Mouse (Mus musculus) lung, adult 2 months (tissue): ENCODE measurements around the gene Smarca1. TPM values are rescaled to one million over a fixed set of nuclear protein-coding genes. Genes with fewer than 3 reads are reported as not detected.

Experiments used
- DNase-seq: peaks from one replicate; pipeline ENCODE4 v3.0.0; 2022
- H3K4me1 ChIP-seq: fragments of 200-500 bp; 2 replicates; pipeline ENCODE4 v1.6.1; 2011; ENCODE audit warnings: low read length; ENCODE audit not compliant: control insufficient read depth, insufficient read depth
- H3K4me3 ChIP-seq: fragments of 200-500 bp; replicated peaks from 2 replicates; pipeline ENCODE3; 2011; ENCODE audit warnings: low read depth, mild to moderate bottlenecking, control low read depth, low read length; ENCODE audit errors: extremely low read depth
- CTCF ChIP-seq: fragments of 200-500 bp; IDR thresholded peaks from 2 replicates; pipeline ENCODE4 v1.5.1; 2011; ENCODE audit warnings: mild to moderate bottlenecking, low read length, control low read depth; ENCODE audit not compliant: insufficient read depth
- POLR2A ChIP-seq: fragments of 200-500 bp; IDR thresholded peaks from 2 replicates; pipeline ENCODE4 v1.6.1; 2011; ENCODE audit warnings: low read depth, mild to moderate bottlenecking, control low read depth, low read length, borderline replicate concordance; ENCODE audit errors: extremely low read depth
- WGBS: fragments of 180-500 bp; shearing (Covaris S2); methylation state at CpG from one replicate; pipeline ENCODE4 v1.1.7; 2018; 5-methylcytosine and 5-hydroxymethylcytosine counted together
- polyA plus RNA-seq: library from polyadenylated mRNA; depleted of rRNA; stranded (reverse); fragments of >200 nt; gene quantifications from 2 replicates; pipeline ENCODE4 v1.2.3, GENCODE M21; 2012; rRNA removed

Gene Smarca1
- polyA plus RNA-seq, 1 experiment = 0.22 TPM

GRCm38 (mm10) chrX:47833431-47833830, 59.3 kb downstream of the Smarca1 start:
- 60% methylated on average over 2 of the region's 2 CpGs for WGBS
- TF ChIP-seq POLR2A (no peak), CTCF (no peak)
- no peak for DNase-seq
- Histone ChIP-seq H3K4me1 (no peaks in the 10 kb centered on the region; the same call in 1 of the 2 replicates), H3K4me3 (no peak overlapping the region)

GRCm38 (mm10) chrX:47820566-47820965, 72.2 kb downstream of the Smarca1 start:
- Histone ChIP-seq H3K4me1 (no peaks in the 10 kb centered on the region), H3K4me3 (no peak overlapping the region)
- no peak for DNase-seq
- no peak for TF ChIP-seq POLR2A
- 0 out of 2 replicates have a peak, but pooled peaks have one; percentile 9 for TF ChIP-seq CTCF
- 59% methylated on average over 2 of the region's 2 CpGs for WGBS

GRCm38 (mm10) chrX:47808717-47809116, 84.1 kb downstream of the Smarca1 start:
- no peak for DNase-seq
- H3K4me3 ChIP-seq = no peak overlapping the region
- WGBS = 91% methylated on average over 2 of the region's 2 CpGs
- TF ChIP-seq CTCF (no peak), POLR2A (no peak)
- no peaks in the 10 kb centered on the region for H3K4me1 ChIP-seq

GRCm38 (mm10) chrX:47764440-47764839, 128.3 kb downstream of the Smarca1 start:
- DNase-seq = no peak
- 59% methylated on average over 1 of the region's 1 CpGs for WGBS
- no peak for TF ChIP-seq POLR2A
- TF ChIP-seq CTCF = no peak
- Histone ChIP-seq H3K4me1 (no peaks in the 10 kb centered on the region), H3K4me3 (no peak overlapping the region)

GRCm38 (mm10) chrX:47760212-47760611, 132.6 kb downstream of the Smarca1 start:
- TF ChIP-seq CTCF (no peak), POLR2A (no peak)
- H3K4me3 ChIP-seq = no peak overlapping the region
- WGBS = 33% methylated on average over 1 of the region's 1 CpGs
- DNase-seq = no peak
- no peaks in the 10 kb centered on the region for H3K4me1 ChIP-seq

Other genes starting within 250 kb of the Smarca1 start
- gene Ocrl, start 19.4 kb upstream of the Smarca1 start, polyA plus RNA-seq = 8.6 and 15.4 TPM in 2 replicates
- 25.1 and 27.5 TPM in 2 replicates for gene Apln, start 141.9 kb upstream of the Smarca1 start, polyA plus RNA-seq
- 3.5 and 9.1 TPM in 2 replicates for gene Xpnpep2, start 215.8 kb upstream of the Smarca1 start, polyA plus RNA-seq